Mouse (Mus musculus) ES-CJ7 (cell line): ENCODE data around the gene H2-DMb2.

ENCODE experiments used
- DNase-seq: peaks from one replicate; pipeline ENCODE4 v3.0.0; 2011; ENCODE audit warnings: low read depth, low spot score

H2-DMb2 gene

GRCm38 (mm10) chr17:34143033-34143432 lies at the start of gene H2-DMb2:
TSS of gene H2-DMb2 (plus strand) at chr17:34143307.
- peak; percentile 52 for DNase-seq

DNA sequence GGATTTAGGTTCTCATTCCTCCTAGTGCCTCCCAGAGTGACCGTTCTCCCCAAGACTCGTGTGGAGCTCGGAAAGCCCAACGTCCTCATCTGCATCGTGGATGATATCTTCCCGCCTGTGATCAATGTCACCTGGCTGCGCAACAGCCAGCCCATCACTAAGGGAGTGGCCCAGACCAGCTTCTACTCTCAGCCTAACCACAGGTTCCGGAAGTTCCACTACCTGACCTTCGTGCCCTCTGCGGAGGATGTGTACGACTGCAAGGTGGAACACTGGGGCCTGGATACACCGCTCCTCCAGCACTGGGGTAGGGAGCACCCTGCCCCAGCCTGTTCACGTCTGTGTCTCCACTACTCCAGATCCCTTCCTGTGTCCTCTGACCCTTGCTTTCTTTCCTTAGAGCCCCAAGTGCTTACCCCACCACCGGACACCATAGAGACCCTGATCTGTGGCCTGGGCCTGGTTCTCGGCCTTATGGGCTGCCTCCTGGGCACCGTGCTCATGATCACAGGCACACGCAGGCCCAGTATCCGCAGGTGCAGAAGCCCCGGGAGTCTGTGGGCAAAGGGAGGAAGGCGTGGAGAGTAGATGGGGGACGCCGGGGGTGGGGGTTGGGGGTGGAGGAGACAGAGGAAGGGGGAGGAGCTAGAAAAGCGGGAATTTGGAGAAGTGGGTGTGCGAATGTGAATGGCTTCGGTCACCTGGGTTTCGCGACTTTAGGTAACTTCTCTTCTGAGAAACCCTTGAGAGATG lies 48.6 kb upstream of the H2-DMb2 start:
- DNase-seq: no peak

- DNase-seq: no peak
Measured at GRCm38 (mm10) chr17:34096497-34097010, 46.6 kb upstream of the H2-DMb2 start.

GRCm38 (mm10) chr17:34097272-34097671 lies 45.8 kb upstream of the H2-DMb2 start:
- no peak for DNase-seq

DNA sequence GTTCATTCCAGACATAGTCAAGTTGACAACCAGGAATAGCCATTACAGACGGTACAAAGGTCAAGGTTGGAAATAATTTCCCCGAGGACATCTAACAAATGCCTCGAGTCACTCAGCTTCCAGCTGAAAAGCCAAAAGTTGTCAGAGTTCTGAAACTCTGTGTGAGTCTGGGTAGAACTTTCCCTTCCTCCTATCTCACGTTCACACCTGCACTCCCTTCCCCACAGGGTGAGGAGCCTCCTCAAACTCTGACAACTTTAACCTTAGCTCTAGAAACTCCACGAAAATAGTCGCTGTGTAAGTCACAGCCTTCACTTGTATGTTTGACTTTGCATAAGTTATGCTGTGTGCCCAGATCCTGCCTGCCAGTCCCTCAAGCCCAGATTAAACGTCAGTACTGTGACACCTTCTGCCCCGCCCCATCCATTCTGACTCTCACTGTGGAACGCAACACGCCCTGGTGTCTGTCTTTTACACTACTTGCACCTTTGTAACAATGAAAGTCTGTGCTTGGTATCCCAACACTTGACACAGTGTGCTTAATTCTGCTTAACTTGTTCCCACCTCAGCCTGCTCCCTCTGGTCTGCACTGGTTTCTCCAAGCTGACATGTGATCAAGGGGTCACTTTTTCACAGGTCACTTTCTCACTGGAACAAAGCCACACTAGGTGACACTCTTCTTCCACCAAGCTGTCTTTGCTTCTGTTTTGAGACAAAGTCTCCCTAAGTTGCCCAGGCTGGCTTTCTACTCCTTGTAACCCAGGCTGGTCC lies 44.2 kb upstream of the H2-DMb2 start:
- no peak for DNase-seq

DNA sequence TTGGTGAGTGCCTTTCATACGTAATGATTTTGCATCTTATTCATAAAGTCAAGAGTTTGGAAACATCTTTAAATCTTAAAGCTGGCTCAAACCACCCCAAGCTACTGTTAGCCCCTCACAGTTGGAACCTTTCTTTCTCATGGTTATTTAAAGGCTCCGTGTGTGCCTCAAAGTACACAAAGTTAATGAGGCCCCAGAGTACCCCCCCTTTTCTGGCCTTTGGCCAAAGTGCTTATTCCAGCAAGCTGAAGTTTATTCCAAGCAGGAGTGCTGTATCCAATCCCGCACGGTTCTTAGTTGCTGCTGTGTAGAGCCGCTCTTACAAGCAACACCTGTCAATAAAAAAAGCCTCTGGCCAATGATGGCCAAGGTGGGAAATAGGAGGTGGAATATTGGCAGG lies 43.6 kb upstream of the H2-DMb2 start:
- DNase-seq: no peak

DNA sequence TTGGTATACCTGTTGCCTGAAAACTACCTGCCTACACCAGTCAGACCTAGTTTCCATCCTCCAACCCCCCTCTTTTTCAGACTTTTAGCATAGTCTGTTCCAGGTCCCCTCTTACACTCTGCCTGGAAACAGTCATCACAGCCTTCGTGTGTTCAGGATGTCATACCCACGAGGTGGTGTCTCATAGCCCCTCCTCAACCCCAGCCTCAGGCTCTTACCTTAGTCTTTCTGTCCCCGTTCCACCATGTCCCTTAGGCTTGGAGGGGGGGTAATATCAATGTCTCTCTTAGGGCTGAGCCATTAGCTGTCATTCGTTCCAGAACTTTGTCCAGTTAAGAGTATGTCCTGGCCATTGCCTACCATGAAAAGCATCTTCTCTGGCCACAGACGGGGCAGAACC lies 41.9 kb upstream of the H2-DMb2 start:
- DNase-seq: no peak

GRCm38 (mm10) chr17:34101604-34102032 lies 41.5 kb upstream of the H2-DMb2 start:
- peak; percentile 91 for DNase-seq

- no peak for DNase-seq
Measured at GRCm38 (mm10) chr17:34102831-34103230, 40.3 kb upstream of the H2-DMb2 start.

GRCm38 (mm10) chr17:34104804-34105203 lies 38.3 kb upstream of the H2-DMb2 start:
- no peak for DNase-seq

DNA sequence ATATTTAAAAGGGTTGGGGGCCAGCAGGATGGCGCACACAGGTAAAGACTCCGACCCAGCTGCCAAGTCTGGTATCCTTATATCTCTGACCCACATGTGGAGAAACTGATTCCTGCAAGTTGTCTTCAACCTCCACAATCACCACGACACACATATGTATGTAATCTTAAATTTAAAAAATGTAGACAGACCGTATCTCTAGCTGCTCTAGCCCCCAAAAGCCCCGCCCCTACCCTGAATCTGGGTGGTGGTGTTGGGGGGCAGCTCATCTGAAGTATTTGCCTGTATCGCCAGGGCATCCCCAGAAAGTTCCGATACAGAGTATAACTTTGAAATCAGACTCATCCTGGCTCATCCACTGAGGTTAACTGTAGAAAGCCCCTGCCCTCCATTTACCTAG lies 36.6 kb upstream of the H2-DMb2 start:
- no peak for DNase-seq

- DNase-seq: no peak
Measured at GRCm38 (mm10) chr17:34107109-34107867, 35.8 kb upstream of the H2-DMb2 start.

GRCm38 (mm10) chr17:34108460-34108859 lies 34.6 kb upstream of the H2-DMb2 start:
- no peak for DNase-seq

DNA sequence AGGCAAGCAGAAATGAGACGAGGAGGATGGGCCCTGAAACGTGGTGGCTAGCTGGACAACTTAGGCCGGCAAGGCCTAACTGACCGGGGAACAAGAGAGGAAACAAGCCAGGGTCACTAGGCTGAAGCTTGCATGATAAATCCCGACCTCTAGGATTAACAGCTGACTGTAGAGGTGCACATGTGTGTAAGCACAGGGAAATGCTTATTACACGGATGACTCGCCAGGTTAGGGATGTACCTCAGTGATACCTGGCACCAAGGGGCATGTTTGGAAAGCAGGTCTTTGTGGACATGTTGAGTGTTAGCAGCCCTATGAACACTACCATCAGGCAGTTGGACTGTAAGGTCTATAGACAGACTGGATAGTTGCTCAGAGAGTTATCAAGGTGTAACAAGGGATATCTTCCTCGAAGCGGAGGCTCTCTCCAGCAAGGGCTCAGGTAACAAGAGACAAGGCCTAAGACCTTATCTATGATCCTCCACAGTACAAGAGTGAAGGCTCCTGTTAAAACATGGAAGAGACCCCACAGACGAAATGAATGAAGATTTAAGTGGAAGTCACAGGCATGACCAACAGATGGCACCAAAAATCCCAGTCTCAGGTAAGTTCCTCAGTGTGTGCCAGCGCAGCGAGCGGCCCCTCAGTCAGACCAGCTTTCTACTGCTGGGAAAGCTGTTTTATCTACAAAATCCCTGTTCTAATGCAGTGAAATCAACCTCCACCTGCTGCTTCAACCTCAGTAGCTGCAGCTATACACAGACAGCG lies 33.9 kb upstream of the H2-DMb2 start:
- peak; percentile 71 for DNase-seq

GRCm38 (mm10) chr17:34109806-34110195 lies 33.3 kb upstream of the H2-DMb2 start:
- DNase-seq: no peak

DNA sequence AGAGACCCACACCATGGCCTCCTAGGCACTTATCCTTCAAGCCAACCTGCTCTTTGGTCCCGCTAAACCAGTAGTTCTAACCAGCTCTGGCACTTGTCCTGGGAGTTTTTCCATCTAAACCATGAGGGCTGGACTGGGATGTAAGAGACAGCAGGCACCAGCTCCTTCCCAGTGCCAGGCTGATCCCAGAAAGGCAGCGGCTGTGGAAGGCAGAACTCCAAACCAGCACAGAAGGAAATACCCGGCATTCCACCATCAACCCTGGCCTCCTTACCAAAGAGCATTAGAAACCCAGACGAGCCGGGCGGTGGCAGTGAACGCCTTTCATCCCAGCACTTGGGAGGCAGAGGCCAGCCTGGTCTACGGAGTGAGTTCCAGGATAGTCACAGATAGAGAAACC lies 32.8 kb upstream of the H2-DMb2 start:
- DNase-seq: no peak

DNA sequence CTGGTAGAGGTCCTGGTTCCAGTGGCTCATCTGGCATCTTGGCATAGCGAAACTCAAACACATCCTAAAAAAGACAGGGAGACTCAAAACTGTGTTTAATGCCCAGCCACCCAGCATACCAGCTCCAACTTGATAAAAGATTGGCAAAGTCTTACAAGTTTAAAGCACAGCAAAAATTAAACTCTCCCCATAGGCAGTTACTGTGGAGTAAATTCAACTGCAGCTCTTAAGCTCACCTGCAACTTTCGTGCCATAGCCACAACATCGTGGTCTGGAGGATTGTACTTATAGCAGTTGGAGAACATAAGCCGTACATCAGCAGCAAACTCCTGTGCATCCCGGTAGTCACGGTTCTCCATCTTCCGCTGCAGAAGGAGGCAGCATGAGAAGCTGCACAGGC lies 29.0 kb upstream of the H2-DMb2 start:
- no peak for DNase-seq

- DNase-seq: no peak
Measured at GRCm38 (mm10) chr17:34116736-34117370, 26.3 kb upstream of the H2-DMb2 start.

DNA sequence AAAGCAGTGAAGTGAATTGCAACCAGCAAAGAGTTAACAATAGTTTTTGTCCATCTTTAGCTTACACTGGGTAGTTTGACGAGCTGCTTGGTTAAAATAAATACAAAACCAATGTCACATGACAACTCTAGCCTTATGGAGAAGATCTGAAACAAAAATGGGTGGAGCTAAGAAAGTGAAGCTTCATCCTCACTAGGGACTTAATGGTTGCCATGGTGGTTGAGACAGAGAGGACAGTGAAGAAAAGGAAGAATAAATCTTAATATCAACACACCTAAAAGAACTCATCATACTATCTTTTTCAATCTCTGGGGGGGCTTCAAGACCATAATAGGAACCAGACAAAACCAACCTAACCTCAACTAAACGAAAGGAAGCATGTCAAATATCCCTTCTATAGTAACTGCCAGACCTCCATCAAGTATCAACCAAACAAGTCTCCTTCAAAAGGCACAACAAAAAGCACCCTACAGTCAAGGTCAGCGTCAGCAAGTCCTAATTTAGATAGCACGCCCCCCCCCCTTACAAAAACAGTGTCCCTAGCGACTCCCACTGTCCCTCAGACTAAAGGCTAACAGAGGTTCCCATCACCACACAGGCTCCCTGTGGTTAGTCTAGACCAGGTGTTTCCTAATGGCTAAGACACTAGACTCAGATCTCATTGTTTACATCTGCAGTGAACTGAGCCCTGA lies 25.5 kb upstream of the H2-DMb2 start:
- no peak for DNase-seq
